Comparison of ENCODE assay signal across 9 mouse cellular contexts in the genomic region with DNA sequence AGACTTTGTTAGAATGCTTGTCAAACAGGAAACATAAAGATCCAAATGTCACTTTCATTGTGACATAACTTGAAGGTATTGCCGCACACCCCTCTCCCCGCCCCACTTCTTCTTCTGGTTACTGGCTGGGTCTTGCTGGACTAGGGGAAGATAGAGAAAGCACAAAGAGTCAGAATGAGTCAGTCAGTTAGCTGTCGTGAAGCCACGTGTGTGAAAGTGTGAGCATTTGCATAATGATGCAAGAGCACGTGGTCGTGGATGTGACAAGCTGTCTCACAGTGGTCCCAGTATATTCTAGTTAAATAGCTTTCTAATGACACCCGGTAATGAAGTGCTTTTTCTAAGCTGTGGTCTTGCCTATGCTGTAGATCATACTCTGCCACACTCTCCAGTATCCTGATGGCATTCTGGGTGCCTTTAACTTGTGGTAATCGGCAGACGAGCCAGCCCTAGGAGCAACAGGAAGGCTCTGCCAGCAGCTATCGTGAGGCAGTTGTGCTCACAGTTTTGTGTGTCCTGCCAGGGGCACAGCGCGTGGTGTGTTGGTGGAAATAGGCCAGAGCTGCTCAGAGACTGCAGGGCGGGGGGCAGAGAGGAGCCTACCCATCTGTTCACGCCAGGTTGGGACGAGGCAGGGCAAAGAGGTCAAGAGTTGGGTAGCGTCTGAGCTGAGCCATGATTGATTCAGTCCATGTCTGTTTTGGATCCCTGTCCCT. TPM values are rescaled to one million over a fixed set of nuclear protein-coding genes. Genes with fewer than 3 reads are reported as not detected.
A peak's percentile ranks its signal among the peaks of the same experiment; 100 is the strongest.
DNase-seq lines count a peak whose midpoint lies in the region; ATAC-seq and TF ChIP-seq lines count a peak whose summit lies in the region.
"Had no signal": no experiment of that assay in that cellular context is flagged by ENCODE, and none has a peak within 500 bp of the region (broad histone marks: within the 10 kb centered on the region; RNA-seq: fewer than 3 reads in every experiment).

No protein-coding gene starts in this region.

- WGBS in hindbrain, embryonic 14.5 days: 60% methylated on average over 16 of the region's 16 CpGs
- 72% methylated on average over 16 of the region's 16 CpGs for WGBS in hindbrain, embryonic 11.5 days
- WGBS in thymus, adult 2 months: 50% methylated on average over 16 of the region's 16 CpGs

- TF ChIP-seq CTCF in MEL (IDR thresholded peaks at IDR 0.05 in 2 of 3, conservative IDR thresholded peaks at IDR 0.05 in 1 of 3; ENCODE audit: control insufficient read depth in 1 of 3, insufficient read depth in 1 of 3, low read depth in 2 of 3, low read length in 3 of 3, poor library complexity in 1 of 3, severe bottlenecking in 1 of 3): no peak
- TF ChIP-seq CTCF in thymus, adult 2 months (IDR thresholded peaks at IDR 0.05; ENCODE audit: borderline replicate concordance, control insufficient read depth, extremely low read depth, insufficient read depth, low read length, poor library complexity): no peak

- peak in 1 of 2 experiments; percentile 34; a peak in 1 of 4 replicates for TF ChIP-seq POLR2A in MEL (IDR thresholded peaks at IDR 0.05; ENCODE audit: control insufficient read depth in 1 of 2, insufficient read depth in 1 of 2, low read depth in 1 of 2, low read length in 2 of 2, poor library complexity in 1 of 2)
- TF ChIP-seq POLR2A in thymus, adult 2 months (IDR thresholded peaks at IDR 0.05; ENCODE audit: control insufficient read depth, extremely low read depth, insufficient read depth, low read length, poor library complexity): no peak

- peak; percentile 24; the same call in 1 of the 2 replicates for ATAC-seq in hindbrain, embryonic 14.5 days (ENCODE audit: low FRiP score)
- ATAC-seq in hindbrain, embryonic 11.5 days (ENCODE audit: low FRiP score): no peak
- ATAC-seq in common myeloid progenitor, adult 5-6 weeks (replicated peaks; ENCODE audit: low read depth, poor library complexity, severe bottlenecking): peak; percentile 95
- ATAC-seq in megakaryocyte, adult 5-6 weeks (ENCODE audit: poor library complexity, severe bottlenecking): peak; percentile 98

- DNase-seq in hindbrain, embryonic 14.5 days (ENCODE audit: low spot score): no peak
- no peak for DNase-seq in hindbrain, embryonic 11.5 days (ENCODE audit: low spot score)
- peak; percentile 80 for DNase-seq in MEL (ENCODE audit: low read depth, low spot score)
- no peak for DNase-seq in urinary bladder, postnatal 4 days (ENCODE audit: low spot score in 2 of 2)
- no peak for DNase-seq in embryo, embryonic 9.5 days (ENCODE audit: extremely low spot score)
- DNase-seq in thymus, adult 2 months: no peak

- H3K9ac ChIP-seq in hindbrain, embryonic 14.5 days: no peak overlapping the region
- no peak overlapping the region for H3K9ac ChIP-seq in hindbrain, embryonic 11.5 days (ENCODE audit: low read depth, low read length)
- H3K9ac ChIP-seq in MEL (ENCODE audit: control insufficient read depth, low read depth, low read length, poor library complexity, severe bottlenecking): peak overlapping the region; percentile 43

- no peak overlapping the region for H3K4me2 ChIP-seq in hindbrain, embryonic 14.5 days (replicated peaks)
- no peak overlapping the region for H3K4me2 ChIP-seq in hindbrain, embryonic 11.5 days (replicated peaks; ENCODE audit: low read depth, low read length)
- H3K4me2 ChIP-seq: midbrain, embryonic 11.5 days had no signal

- peak in 1 of 2 experiments; percentile 51; a peak in 2 of 4 replicates for TF ChIP-seq EP300 in MEL (IDR thresholded peaks at IDR 0.05; ENCODE audit: low read depth in 1 of 2, low read length in 2 of 2)

- no peak for TF ChIP-seq RAD21 in MEL (IDR thresholded peaks at IDR 0.05; ENCODE audit: low read depth, low read length)

- peaks cover 11% of the 10 kb centered on the region; the same call in 1 of the 2 replicates for H3K27me3 ChIP-seq in hindbrain, embryonic 14.5 days (ENCODE audit: control insufficient read depth, insufficient read depth, low read length)
- no peaks in the 10 kb centered on the region for H3K27me3 ChIP-seq in hindbrain, embryonic 11.5 days (ENCODE audit: control insufficient read depth, insufficient read depth, low read length)
- no peaks in the 10 kb centered on the region for H3K27me3 ChIP-seq in MEL (ENCODE audit: control insufficient read depth in 1 of 2, insufficient read depth in 2 of 2, low read length in 2 of 2)
- H3K27me3 ChIP-seq in thymus, adult 2 months (ENCODE audit: control insufficient read depth, insufficient read depth, low read length): no peaks in the 10 kb centered on the region

- H3K79me2 ChIP-seq in MEL (ENCODE audit: control insufficient read depth, insufficient read depth, low read length, poor library complexity): no peaks in the 10 kb centered on the region

- H3K36me3 ChIP-seq in hindbrain, embryonic 14.5 days (replicated peaks; ENCODE audit: control insufficient read depth, insufficient read depth): no peaks in the 10 kb centered on the region
- H3K36me3 ChIP-seq in hindbrain, embryonic 11.5 days (ENCODE audit: control insufficient read depth, insufficient read depth, low read length): no peaks in the 10 kb centered on the region
- H3K36me3 ChIP-seq in MEL (ENCODE audit: control insufficient read depth in 1 of 2, insufficient read depth in 2 of 2, low read length in 2 of 2): peaks cover 0 to 5% of the 10 kb centered on the region in 2 experiments; a peak in 2 of 4 replicates
- no peaks in the 10 kb centered on the region for H3K36me3 ChIP-seq in thymus, adult 2 months (ENCODE audit: control insufficient read depth, insufficient read depth, low read length)

- no peaks in the 10 kb centered on the region; the same call in 1 of the 2 replicates for H3K4me1 ChIP-seq in hindbrain, embryonic 14.5 days (replicated peaks; ENCODE audit: control insufficient read depth, insufficient read depth, low read length)
- H3K4me1 ChIP-seq in hindbrain, embryonic 11.5 days (replicated peaks; ENCODE audit: control insufficient read depth, insufficient read depth, low read length): no peaks in the 10 kb centered on the region
- H3K4me1 ChIP-seq in MEL (ENCODE audit: control insufficient read depth in 1 of 2, insufficient read depth in 2 of 2, low read length in 2 of 2): peaks cover 6 to 11% of the 10 kb centered on the region in 2 experiments; a peak in 2 of 4 replicates
- H3K4me1 ChIP-seq in thymus, adult 2 months (replicated peaks; ENCODE audit: control insufficient read depth, insufficient read depth, low read length): no peaks in the 10 kb centered on the region

- no peak overlapping the region for H3K27ac ChIP-seq in hindbrain, embryonic 14.5 days
- H3K27ac ChIP-seq in hindbrain, embryonic 11.5 days (ENCODE audit: low read depth, low read length): no peak overlapping the region
- H3K27ac ChIP-seq in MEL (ENCODE audit: control insufficient read depth, low read depth, low read length): peak overlapping the region; percentile 75
- H3K27ac ChIP-seq in thymus, adult 2 months (ENCODE audit: control insufficient read depth, insufficient read depth, low read length): no peak overlapping the region

- H3K9me3 ChIP-seq in hindbrain, embryonic 14.5 days (ENCODE audit: control insufficient read depth, low read length): no peaks in the 10 kb centered on the region
- H3K9me3 ChIP-seq in hindbrain, embryonic 11.5 days (ENCODE audit: control insufficient read depth, low read length): no peaks in the 10 kb centered on the region
- no peaks in the 10 kb centered on the region for H3K9me3 ChIP-seq in MEL (replicated peaks; ENCODE audit: insufficient read depth, low read length)

- no peak overlapping the region for H3K4me3 ChIP-seq in hindbrain, embryonic 14.5 days (replicated peaks; ENCODE audit: low read length)
- H3K4me3 ChIP-seq in hindbrain, embryonic 11.5 days (ENCODE audit: low read depth, low read length): no peak overlapping the region
- H3K4me3 ChIP-seq in MEL (ENCODE audit: control insufficient read depth in 1 of 2, insufficient read depth in 1 of 2, low read depth in 2 of 2, low read length in 2 of 2): peak overlapping the region; percentile 29 to 51
- no peak overlapping the region for H3K4me3 ChIP-seq in thymus, adult 2 months (ENCODE audit: control insufficient read depth, insufficient read depth, low read length)

TF ChIP-seq in MEL, 35 proteins besides CTCF, POLR2A, EP300 and RAD21 (continues in another document):
- TF ChIP-seq ZKSCAN1 (IDR thresholded peaks at IDR 0.05; ENCODE audit: low read depth, low read length) (no peak), ZNF384 (IDR thresholded peaks at IDR 0.05; ENCODE audit: low read depth, low read length) (no peak), JUND (IDR thresholded peaks at IDR 0.05; ENCODE audit: low read depth, low read length) (peak; percentile 57; the same call in 1 of the 2 replicates), NELFE (IDR thresholded peaks at IDR 0.05; ENCODE audit: low read depth, low read length) (peak; percentile 44), BHLHE40 (IDR thresholded peaks at IDR 0.05; ENCODE audit: borderline replicate concordance, low read depth, low read length) (peak; percentile 76; the same call in 1 of the 2 replicates), USF2 (IDR thresholded peaks at IDR 0.05; ENCODE audit: borderline replicate concordance in 1 of 2, insufficient read depth in 1 of 2, low read depth in 1 of 2, low read length in 2 of 2) (0 out of 4 replicates have a peak, but pooled peaks of 1 of the 2 experiments have one; percentile 24), USF1 (IDR thresholded peaks at IDR 0.05; ENCODE audit: low read depth, low read length) (peak; percentile 77), TBP (IDR thresholded peaks at IDR 0.05; ENCODE audit: low read depth, low read length) (0 out of 2 replicates have a peak, but pooled peaks have one; percentile 2), MAX (IDR thresholded peaks at IDR 0.05; ENCODE audit: low read length) (peak; percentile 100), SIN3A (IDR thresholded peaks at IDR 0.05; ENCODE audit: low read length) (peak; percentile 75), ETS1 (IDR thresholded peaks at IDR 0.05; ENCODE audit: low read depth, low read length) (peak; percentile 72; the same call in 1 of the 2 replicates), TCF12 (IDR thresholded peaks at IDR 0.05; ENCODE audit: low read depth, low read length) (no peak; the same call in 1 of the 2 replicates), MYB (IDR thresholded peaks at IDR 0.05; ENCODE audit: low read depth, low read length) (0 out of 2 replicates have a peak, but pooled peaks have one; percentile 20), GATA1 (IDR thresholded peaks at IDR 0.05; ENCODE audit: low read depth, low read length) (no peak)

RNA-seq across cellular contexts. Expression of a gene that starts 40.9 kb away (rescaled TPM):
- polyA plus RNA-seq in hindbrain, embryonic 14.5 days (2014; fragmentation: Nextera tagmentation; extraction: Ambion mirVana): 19.7 and 21.3 TPM in 2 replicates
- polyA plus RNA-seq in hindbrain, embryonic 11.5 days (2014; fragmentation: Nextera tagmentation; extraction: Ambion mirVana): 16.6 and 19.3 TPM in 2 replicates
- total RNA-seq in MEL (2012; rRNA removed): 23.1 and 24.5 TPM in 2 replicates
- 10 to 100 TPM in 1 of 2 experiments, not detected in 1; 30.2 TPM for polyA plus RNA-seq in MEL (2012; ENCODE audit: insufficient read depth in 1 of 2, insufficient read length in 2 of 2, low read depth in 1 of 2, low replicate concordance in 2 of 2, missing spikeins in 1 of 2)
- 13.2 and 17.6 TPM in 2 replicates for total RNA-seq in common myeloid progenitor, adult 5-6 weeks (2017)
- total RNA-seq in megakaryocyte, adult 5-6 weeks (2015): 2.4 and 2.7 TPM in 2 replicates
- total RNA-seq in megakaryocyte, adult 5-6 weeks (2017): 2.9 and 3.9 TPM in 2 replicates
- polyA plus RNA-seq in thymus, adult 2 months (2012; rRNA removed): 6.6 and 8.2 TPM in 2 replicates

Comparison
In these comparisons a context has a peak if more than half of its experiments do, and no peak if none do; other contexts are left out.
1. H3K4me3 ChIP-seq: peak in MEL (2 of 2); none in hindbrain, embryonic 14.5 days (single experiment), hindbrain, embryonic 11.5 days (single experiment) and thymus, adult 2 months (single experiment).